Mouse (Mus musculus) testis, postnatal 14 days (tissue): ENCODE data around the gene Gjb5.
A peak's percentile ranks its signal among the peaks of the same experiment; 100 is the strongest.

Experiments
- DNase-seq: peaks from one replicate; pipeline ENCODE4 v3.0.0; 2021; ENCODE audit warnings: low spot score

The Gjb5 gene

GRCm38 (mm10) chr4:127358018-127358417, at the start of gene Gjb5:
Gene Gjb5 (minus strand): TSS chr4:127358181.
- DNase-seq, result no peak

GRCm38 (mm10) chr4:127402614-127403013, 44.6 kb upstream of the Gjb5 start:
- no peak for DNase-seq

GRCm38 (mm10) chr4:127402166-127402565, 44.2 kb upstream of the Gjb5 start:
- DNase-seq, result no peak

DNA sequence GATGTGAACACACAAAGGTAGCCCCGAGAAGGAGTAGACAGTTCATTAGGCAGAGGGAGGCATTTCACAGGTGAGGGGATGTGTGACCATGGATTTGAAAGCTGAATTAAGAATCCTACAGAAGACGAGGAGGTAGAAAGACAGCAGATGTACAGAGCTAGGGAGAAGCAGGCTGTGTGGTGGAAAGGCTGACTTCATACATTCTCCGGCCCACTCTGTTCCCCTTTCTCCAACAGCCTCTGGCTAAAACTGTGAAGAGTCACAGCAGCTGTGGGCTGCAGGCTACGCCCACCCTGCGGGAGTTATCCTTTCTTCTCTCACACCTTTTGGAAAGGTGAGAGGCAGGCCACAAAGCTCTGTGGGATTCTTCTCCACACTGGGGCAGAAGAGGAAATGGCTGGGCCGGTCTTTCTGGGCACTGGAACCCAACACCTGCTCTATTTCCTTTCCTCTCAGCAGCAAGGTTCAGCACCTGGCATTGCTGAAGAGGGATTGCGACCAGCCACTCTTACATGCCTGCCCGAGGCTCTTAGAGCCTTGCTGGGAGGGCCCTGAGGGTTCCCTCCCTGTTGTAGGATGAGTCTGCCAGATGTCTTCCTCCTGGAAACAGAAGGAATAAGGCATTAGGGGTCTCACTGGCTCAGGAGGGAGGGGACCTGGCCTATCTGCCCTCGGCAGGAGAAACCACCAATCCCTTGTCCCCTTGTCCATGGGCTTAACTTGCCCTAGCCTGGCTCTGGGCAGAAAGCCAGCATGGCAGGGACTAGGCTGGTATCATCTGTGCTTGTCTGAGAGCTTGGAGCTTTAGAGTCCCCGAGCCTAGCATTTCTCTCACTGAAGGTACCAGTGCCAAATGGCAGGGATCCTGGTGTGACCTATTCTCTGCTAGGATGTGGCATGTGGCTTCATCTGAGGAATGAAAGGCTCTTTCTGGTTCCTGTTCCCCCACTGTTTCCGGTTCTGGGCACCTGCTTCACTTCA, 42.5 kb upstream of the Gjb5 start:
- DNase-seq, result no peak

DNA sequence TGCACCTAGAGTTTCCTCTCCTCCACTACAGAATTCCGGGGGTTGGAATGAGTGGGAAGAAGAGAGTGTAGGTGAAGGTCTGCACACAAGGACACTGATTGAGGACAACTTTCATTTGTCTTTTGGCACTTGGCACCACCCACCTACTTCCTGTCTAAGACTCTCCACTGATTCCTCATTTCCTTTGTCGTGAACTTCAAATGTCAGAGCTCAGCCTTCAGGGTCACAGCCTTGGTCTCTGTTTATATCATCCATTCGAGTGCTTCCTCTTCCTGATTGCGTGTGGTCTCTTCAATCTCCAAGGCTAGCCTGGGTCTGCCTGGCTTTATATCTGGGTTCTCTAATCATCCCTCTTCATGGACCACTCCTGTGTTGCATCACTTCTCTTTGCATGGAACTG, 37.6 kb upstream of the Gjb5 start:
- DNase-seq, result no peak

- DNase-seq, result no peak
These were observed 31.7 kb upstream of the Gjb5 start for GRCm38 (mm10) chr4:127389645-127390044.

GRCm38 (mm10) chr4:127377344-127377743, 19.4 kb upstream of the Gjb5 start:
- DNase-seq, result peak; percentile 45

- no peak for DNase-seq
These were observed 17.7 kb upstream of the Gjb5 start for GRCm38 (mm10) chr4:127375541-127376177.

DNA sequence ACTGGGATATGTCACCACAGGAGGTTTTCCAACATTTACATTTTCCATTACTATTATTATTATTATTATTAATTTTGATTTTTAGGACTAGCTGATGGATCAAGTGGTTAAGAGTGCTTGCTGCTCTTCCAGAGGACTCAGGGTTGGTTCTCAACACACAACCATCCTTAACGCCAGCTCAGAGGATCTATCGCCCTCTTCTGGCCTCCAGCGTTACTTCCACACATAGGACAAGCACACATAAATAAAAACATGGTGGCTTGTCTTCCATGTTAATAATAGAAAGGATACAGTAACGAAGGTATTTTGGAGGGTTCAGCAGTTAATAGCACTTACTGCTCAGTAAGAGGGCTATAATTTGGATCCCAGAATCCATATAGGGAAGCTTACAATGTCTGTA, 16.7 kb upstream of the Gjb5 start:
- no peak for DNase-seq

DNA sequence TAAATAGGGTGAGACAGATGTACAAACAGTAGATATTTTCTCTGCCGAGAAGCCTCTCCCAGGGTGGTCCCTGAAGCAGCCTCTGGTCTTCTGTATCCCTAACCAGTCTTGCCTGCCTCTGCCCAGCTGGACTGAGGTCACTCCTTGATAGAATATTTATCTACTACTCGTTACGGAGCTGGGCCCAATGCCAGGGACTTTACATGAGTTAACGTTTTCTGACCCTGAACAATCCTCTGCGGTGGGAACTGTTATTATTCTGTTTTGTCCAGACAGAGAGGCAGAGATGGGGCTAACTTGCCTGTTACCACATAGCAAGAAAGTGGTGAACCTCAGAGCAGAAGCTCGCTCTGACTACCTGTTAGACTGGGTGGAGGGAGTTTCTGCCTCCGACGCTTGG, 15.5 kb upstream of the Gjb5 start:
- DNase-seq, result no peak

GRCm38 (mm10) chr4:127371546-127371945, 13.6 kb upstream of the Gjb5 start:
- no peak for DNase-seq

DNA sequence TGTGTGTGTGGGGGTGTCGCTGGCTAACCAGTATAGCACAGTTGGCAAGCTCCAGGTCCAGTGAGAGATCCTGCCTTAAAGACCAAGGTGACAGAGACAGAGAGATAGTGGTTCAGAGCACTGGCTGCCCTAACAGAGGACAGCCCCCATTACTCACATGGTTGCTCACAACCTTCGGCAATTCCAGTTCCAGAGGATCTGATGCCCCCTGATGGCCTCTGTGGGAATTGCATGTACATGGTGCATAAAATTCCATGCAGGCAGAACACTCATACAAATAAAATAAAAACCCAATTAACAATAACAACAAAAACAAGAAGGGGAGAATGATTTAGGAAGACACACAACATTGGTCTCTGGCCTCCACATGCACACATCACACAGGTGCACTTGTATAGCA, 12.5 kb upstream of the Gjb5 start:
- no peak for DNase-seq

GRCm38 (mm10) chr4:127368379-127368973, 10.5 kb upstream of the Gjb5 start:
- DNase-seq, result peak; percentile 32

- DNase-seq, result no peak
These were observed 7.9 kb upstream of the Gjb5 start for GRCm38 (mm10) chr4:127365834-127366233.

DNA sequence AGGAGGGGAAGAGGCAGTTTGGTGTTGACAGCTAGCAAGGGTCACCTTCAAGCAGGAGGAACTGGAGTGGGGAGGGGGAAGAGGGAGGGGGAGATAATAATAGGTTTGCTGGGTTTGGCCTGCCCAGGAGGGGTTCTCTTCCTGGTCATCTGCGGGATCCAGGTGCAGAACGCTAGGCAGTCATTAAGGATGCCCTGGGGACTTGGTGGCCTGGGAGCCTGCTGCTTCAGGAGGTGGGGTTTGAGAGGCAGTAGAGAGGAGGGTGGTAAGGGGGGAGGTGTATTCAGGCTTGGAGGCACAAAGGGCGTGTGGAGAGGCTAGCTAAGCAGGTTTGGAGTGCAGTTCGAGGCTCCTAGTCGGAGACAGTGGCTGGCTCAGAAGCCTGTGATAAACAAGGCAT, 7.5 kb upstream of the Gjb5 start:
- no peak for DNase-seq

- no peak for DNase-seq
These were observed 6.5 kb upstream of the Gjb5 start for GRCm38 (mm10) chr4:127364431-127364830.

DNA sequence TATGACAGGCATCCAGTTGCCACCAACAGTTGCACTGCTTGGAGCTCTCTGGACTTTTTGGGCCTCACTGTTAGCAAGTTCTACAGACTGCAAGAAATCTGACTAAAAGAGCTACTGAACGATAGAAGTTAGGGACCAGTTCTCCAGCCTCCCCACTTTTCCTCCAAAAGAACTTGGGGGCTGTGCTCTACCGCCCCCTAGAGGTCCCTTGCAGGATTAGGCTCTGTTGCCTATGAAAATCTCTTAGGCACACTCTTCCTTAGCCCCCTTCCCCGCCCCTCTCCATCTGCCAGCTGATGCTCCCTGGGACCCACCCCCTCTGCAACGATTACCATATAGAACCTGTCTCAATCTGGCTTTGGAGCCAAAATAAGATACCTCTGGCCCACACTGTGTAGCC, 5.3 kb upstream of the Gjb5 start:
- no peak for DNase-seq

GRCm38 (mm10) chr4:127362520-127362919, 4.5 kb upstream of the Gjb5 start:
- DNase-seq, result no peak

- DNase-seq, result no peak
These were observed 3.2 kb downstream of the Gjb5 start for GRCm38 (mm10) chr4:127354506-127355485.

DNA sequence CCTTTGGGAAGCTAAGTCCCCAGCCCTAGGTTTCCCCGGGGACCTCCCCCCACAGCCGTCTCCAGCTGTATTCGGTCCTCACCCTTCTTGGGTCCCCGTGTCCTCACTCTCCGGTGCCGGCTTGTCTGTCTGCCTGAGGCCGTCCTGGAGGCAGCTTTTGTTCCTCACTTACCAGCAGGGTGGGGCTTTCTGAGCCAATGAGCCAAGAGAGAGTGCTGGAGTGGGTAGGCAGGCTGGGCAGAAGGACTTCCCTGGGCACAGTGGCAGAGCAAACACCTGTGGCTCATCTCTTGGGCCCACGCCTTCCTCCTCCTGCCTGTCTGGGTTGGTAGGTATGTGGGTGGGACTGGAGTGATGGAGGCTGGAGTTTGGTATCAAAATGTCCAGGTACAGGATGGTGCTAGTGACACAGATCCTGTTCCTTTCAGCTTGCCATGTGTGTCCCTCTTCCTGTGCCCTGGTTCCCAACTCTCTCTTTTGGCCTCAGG, 4.0 kb downstream of the Gjb5 start, which contains the start of gene Gjb4:
Gene Gjb4, minus strand, starts transcription at position 131 of the 488 bp plus-strand sequence.
- no peak for DNase-seq

DNA sequence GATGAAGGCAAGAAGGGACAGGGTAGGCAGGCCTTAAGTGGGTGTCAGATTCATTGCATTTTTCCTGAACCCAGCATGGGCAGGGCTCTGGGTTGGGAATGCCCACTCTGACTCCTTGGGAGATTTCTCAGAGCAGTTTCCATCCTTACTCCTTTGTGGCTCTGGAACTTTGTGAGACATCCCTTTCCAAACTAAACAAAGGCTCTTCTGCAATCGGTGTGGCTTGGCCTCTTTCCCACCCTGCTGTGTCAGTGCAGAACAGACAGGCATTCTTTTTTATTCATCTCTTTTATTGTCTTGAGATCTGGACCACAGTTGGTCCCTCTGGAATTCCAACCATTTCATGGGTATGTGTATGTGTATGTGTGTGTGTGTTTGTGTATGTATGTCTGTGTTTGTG, 5.4 kb downstream of the Gjb5 start:
- no peak for DNase-seq
